Mouse (Mus musculus): ENCODE measurements around the gene Ankrd42. TPM values are rescaled to one million over a fixed set of nuclear protein-coding genes. Genes with fewer than 3 reads are reported as not detected.
A peak's percentile ranks its signal among the peaks of the same experiment; 100 is the strongest.

Ankrd42 gene
- total and polyA plus RNA-seq, 3 experiments = 0.49 to 0.84 (median 0.73) TPM

DNA sequence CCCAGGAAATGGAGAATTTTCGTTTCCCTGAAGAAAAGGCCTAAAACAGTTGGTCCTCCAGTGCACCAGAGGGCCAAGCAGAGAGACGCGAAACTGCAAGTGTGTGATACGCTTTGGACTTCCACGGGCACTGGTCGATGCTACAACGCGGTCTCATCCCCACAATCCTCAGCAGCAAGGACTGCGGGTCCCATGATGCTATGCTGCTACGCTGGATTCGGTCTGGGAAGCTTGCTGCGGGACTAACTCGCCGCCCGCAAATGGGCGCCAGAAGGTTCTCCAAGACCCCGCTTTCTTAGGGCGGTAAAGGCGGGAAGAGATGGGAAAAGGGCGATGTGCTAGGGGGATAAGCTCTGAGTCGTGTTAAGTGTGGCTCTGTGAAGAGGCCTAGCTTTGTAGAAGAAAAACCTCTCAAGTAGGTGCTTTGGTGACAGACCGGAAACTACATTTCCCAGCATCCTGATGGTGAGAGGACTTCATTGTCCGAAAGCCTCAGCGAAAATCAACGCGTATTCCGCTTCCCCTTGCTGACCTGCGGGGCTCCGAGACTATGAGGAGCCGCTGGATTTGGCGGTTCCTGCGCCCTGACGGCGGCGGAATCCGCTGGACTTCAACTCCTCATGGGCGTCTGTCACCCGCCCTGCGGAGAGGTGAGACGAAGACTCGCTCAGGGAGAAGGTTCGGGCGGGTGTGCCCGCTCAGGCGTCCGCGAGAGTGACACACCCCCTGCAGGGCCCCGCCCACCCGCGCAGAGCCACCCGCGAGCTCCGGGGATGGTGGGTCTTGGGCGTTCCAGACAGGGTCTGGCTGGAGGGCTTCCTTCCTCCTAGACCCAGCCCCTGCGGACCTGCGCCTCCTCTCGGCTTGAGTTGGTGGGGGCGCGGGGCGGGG lies 75.7 kb downstream of the Ankrd42 start, which contains the start of gene Ccdc90b:
Ccdc90b (plus strand) TSS at position 164 of the 891 bp plus-strand sequence.
- DNase-seq = peak; percentile 90 to 93
- Histone ChIP-seq H3K27me3 (ENCODE audit: control insufficient read depth, insufficient read depth, low read length) (no peaks in the 10 kb centered on the region), H3K9ac (ENCODE audit: low read depth, low read length) (peak within 1 kb of the TSS; percentile 76), H3K27ac (peak within 1 kb of the TSS; percentile 98), H3K4me1 (ENCODE audit: control insufficient read depth, insufficient read depth, low read length) (no peaks in the 10 kb centered on the region), H3K4me3 (peak within 1 kb of the TSS; percentile 92), H3K79me2 (replicated peaks; ENCODE audit: control insufficient read depth, insufficient read depth, low read length) (no peaks in the 10 kb centered on the region), H3K36me3 (ENCODE audit: control insufficient read depth, insufficient read depth, low read length) (0 out of 2 replicates have a peak, but pooled peaks cover 3% of the 10 kb centered on the region)
- TF ChIP-seq CTCF (IDR thresholded peaks at IDR 0.05) (peak; percentile 62), POLR2A (IDR thresholded peaks at IDR 0.05; ENCODE audit: insufficient read depth, low read depth, low read length) (peak; percentile 74), EP300 (IDR thresholded peaks at IDR 0.05; ENCODE audit: insufficient read depth, low read depth, low read length) (peak; percentile 42; the same call in 1 of the 2 replicates)
- intact Hi-C loops (cut with DNase I) = loop anchor here (1.0 to 2.0 kb wide), 3 partner anchors 76 to 180 kb away; partner anchors contain the start of genes Ankrd42, Pcf11 and Rab30
- under 1% methylated on average over 60 of the region's 60 CpGs for WGBS

DNA sequence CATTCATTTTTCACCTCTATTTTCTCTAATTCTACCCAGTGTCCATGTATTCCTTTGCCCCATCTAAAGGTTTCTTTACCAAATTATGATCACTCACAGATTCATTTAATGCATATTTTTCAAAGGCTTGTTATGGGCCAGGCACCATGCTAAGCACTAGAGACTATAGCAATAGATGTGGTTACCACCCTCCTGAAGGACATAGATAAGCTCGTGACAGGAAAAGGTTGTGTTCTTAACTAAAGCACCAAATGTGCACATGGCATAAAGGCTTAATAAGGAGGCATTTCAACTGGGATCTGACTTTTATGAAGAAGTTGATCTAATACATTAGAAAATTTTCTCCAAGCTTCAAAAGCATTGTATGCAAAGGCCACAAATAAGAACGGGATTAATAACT lies 78.2 kb downstream of the Ankrd42 start:
- no peaks in the 10 kb centered on the region for H3K27me3 ChIP-seq (ENCODE audit: control insufficient read depth, insufficient read depth, low read length)
- WGBS = 70% methylated on average over 2 of the region's 2 CpGs

DNA sequence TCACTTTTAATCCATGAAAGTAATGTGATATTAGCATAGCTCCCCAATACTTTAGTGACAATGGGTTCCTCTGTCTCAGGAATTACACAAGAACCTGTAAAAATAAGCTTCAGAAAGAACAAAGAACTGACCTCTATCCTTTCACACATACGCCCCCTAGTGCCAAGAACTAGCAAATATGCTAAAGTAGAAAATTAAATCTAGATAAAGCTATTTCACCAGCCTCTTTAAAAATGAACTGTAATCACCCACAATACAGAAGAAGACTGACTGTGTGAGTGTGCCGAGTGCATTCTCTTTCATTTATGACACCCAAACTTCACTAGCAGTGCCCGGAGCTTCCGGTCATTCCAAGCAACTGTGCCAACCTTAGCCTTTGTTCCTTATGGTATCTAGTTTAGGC lies 86.0 kb downstream of the Ankrd42 start:
- TF ChIP-seq EP300 (IDR thresholded peaks at IDR 0.05; ENCODE audit: insufficient read depth, low read depth, low read length) = no peak
- peak; percentile 81 for TF ChIP-seq CTCF (IDR thresholded peaks at IDR 0.05)
- Histone ChIP-seq H3K4me3 (no peak overlapping the region), H3K27me3 (ENCODE audit: control insufficient read depth, insufficient read depth, low read length) (no peaks in the 10 kb centered on the region), H3K9ac (ENCODE audit: low read depth, low read length) (no peak overlapping the region), H3K36me3 (ENCODE audit: control insufficient read depth, insufficient read depth, low read length) (no peaks in the 10 kb centered on the region), H3K27ac (no peak overlapping the region), H3K79me2 (replicated peaks; ENCODE audit: control insufficient read depth, insufficient read depth, low read length) (no peaks in the 10 kb centered on the region), H3K4me1 (ENCODE audit: control insufficient read depth, insufficient read depth, low read length) (no peaks in the 10 kb centered on the region)
- DNase-seq = no peak
- 43% methylated on average over 4 of the region's 4 CpGs for WGBS
- intact Hi-C loops (cut with DNase I) = loop anchor here (1.0 kb wide), 1 partner anchor 448 kb away; no protein-coding TSS in a partner anchor

More for the DNA sequence above, 78.2 kb downstream of the Ankrd42 start:
- Histone ChIP-seq H3K79me2 (replicated peaks; ENCODE audit: control insufficient read depth, insufficient read depth, low read length) (no peaks in the 10 kb centered on the region), H3K4me1 (ENCODE audit: control insufficient read depth, insufficient read depth, low read length) (no peaks in the 10 kb centered on the region), H3K36me3 (ENCODE audit: control insufficient read depth, insufficient read depth, low read length) (0 out of 2 replicates have a peak, but pooled peaks cover 3% of the 10 kb centered on the region), H3K9ac (ENCODE audit: low read depth, low read length) (no peak overlapping the region), H3K27ac (no peak overlapping the region), H3K4me3 (no peak overlapping the region)
- DNase-seq = no peak
- TF ChIP-seq EP300 (IDR thresholded peaks at IDR 0.05; ENCODE audit: insufficient read depth, low read depth, low read length) (no peak), CTCF (IDR thresholded peaks at IDR 0.05) (no peak), POLR2A (IDR thresholded peaks at IDR 0.05; ENCODE audit: insufficient read depth, low read depth, low read length) (no peak)
- intact Hi-C loops (cut with DNase I) = no loop called here

DNA sequence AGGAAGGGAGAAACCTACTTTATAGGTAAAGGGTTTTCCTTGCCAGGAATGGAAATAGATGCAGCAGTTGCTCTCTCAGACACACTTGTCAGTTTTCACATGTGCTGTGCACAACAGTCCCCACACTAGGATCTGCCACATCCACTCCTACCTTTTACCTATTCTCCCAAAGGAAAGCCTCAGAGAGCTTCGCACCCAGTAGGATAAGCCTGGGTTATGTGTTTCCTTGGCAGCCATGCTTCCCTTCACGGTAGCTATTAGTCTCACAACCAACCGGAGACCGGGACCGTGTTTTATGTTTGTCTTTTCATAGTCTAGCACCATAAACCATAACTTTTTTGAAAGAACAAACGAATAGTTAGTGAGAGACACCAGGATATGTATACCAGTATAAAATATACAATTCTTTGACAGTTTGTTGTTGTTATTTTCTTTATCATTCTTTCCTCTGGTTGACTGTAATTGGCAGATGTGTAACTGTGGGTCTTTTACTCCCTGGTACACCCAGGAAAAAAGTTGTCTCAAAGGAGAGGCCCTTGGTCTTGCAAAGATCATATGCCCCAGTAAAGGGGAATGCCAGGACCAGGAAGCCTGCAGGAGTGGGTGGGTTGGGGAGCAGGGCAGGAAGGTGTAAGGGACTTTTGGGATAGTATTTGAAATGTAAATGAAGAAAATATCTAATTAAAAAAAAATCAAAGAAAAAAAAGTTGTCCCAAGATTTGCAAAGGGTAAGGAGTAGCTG lies 86.5 kb downstream of the Ankrd42 start:
- Histone ChIP-seq H3K9ac (ENCODE audit: low read depth, low read length) (no peak overlapping the region), H3K27ac (no peak overlapping the region), H3K4me1 (ENCODE audit: control insufficient read depth, insufficient read depth, low read length) (no peaks in the 10 kb centered on the region), H3K36me3 (ENCODE audit: control insufficient read depth, insufficient read depth, low read length) (no peaks in the 10 kb centered on the region), H3K79me2 (replicated peaks; ENCODE audit: control insufficient read depth, insufficient read depth, low read length) (no peaks in the 10 kb centered on the region), H3K27me3 (ENCODE audit: control insufficient read depth, insufficient read depth, low read length) (no peaks in the 10 kb centered on the region), H3K4me3 (no peak overlapping the region)
- 83% methylated on average over 6 of the region's 6 CpGs for WGBS
- intact Hi-C loops (cut with DNase I) = loop anchor here (1.0 kb wide), 1 partner anchor 447 kb away; no protein-coding TSS in a partner anchor
- DNase-seq = no peak
- TF ChIP-seq CTCF (IDR thresholded peaks at IDR 0.05) = no peak
- TF ChIP-seq EP300 (IDR thresholded peaks at IDR 0.05; ENCODE audit: insufficient read depth, low read depth, low read length) = no peak
- no peak for TF ChIP-seq POLR2A (IDR thresholded peaks at IDR 0.05; ENCODE audit: insufficient read depth, low read depth, low read length)

DNA sequence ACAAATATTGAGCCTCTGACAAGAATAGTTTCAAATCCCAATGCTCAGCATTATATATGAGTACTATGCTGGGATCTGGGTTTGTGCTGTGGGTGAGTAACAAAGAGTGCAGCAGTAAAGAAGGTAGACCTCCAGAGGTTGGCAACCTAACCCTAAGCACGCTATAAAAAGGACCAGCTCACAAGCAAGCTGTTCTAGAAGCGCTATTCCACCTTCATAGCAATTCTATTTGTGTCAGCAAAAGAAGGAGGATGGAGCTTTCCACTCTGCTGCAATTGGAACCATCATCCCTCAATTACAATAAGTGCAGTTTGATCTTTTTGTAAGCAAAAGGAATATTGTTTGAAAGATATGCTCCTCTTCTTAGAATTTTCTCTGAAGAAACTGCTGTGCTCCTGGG lies 90.2 kb downstream of the Ankrd42 start:
- intact Hi-C loops (cut with DNase I) = no loop called here
- 66% methylated on average over 2 of the region's 2 CpGs for WGBS
- TF ChIP-seq EP300 (IDR thresholded peaks at IDR 0.05; ENCODE audit: insufficient read depth, low read depth, low read length) (no peak), CTCF (IDR thresholded peaks at IDR 0.05) (no peak), POLR2A (IDR thresholded peaks at IDR 0.05; ENCODE audit: insufficient read depth, low read depth, low read length) (no peak)
- H3K4me1 ChIP-seq (ENCODE audit: control insufficient read depth, insufficient read depth, low read length) = no peaks in the 10 kb centered on the region
- H3K9ac ChIP-seq (ENCODE audit: low read depth, low read length) = no peak overlapping the region
- DNase-seq = no peak
- H3K27me3 ChIP-seq (ENCODE audit: control insufficient read depth, insufficient read depth, low read length) = no peaks in the 10 kb centered on the region
- H3K27ac ChIP-seq = no peak overlapping the region
- no peaks in the 10 kb centered on the region for H3K36me3 ChIP-seq (ENCODE audit: control insufficient read depth, insufficient read depth, low read length)
- H3K79me2 ChIP-seq (replicated peaks; ENCODE audit: control insufficient read depth, insufficient read depth, low read length) = no peaks in the 10 kb centered on the region
- no peak overlapping the region for H3K4me3 ChIP-seq
